Mouse (Mus musculus) MEL-GATA-1-ER (cell line): ENCODE measurements at regions not wholly inside any gene's neighbourhood (a gene's known extent, or its start where the extent isn't known, plus 50 kb on each side); places are given as distances from the start of the nearest gene placed in this dataset.
A peak's percentile ranks its signal among the peaks of the same experiment; 100 is the strongest.

ENCODE experiments used
- DNase-seq: peaks from one replicate; pipeline ENCODE4 v3.0.0-alpha.2; 2012; ENCODE audit warnings: low read depth; ENCODE audit errors: extremely low read depth

DNA sequence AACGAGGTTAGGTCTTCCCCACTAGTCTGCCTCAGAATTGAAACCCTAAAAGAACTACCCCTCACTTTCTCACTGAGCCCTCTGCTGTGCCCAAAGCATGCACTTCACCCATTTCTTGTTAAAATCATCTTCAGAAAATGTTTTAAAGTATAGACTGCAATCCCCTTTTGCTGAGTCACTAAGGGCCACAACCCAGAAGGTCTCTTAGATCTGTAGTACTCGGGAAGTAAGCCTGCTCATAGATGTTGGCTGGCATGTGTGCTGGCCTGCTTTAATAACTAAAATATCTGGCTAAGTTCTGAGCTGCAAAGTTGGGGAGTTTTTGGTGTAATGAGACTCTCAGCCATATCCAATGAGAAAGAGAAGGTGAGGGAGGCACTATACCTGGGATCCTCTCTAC lies 329.9 kb downstream of the Insc start:
- DNase-seq: no peak

DNA sequence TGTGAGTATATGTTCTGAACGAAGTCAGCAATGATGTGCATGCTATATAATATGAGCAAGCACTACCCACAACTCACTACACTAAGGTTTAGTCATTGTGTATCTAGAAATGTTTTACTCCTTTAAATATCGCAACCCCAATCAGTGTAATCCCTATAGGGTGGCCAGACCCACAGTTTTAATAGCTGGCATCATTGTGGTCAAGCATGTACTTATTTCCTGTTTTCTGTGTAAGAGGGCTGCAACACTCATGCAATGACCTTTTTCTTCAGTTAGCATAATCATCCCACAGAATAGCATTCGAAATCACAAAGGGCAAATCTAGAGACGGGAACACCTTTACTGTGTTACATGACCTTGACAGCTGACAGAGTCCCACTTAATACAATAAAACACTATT lies 333.3 kb downstream of the Insc start:
- DNase-seq: no peak

DNA sequence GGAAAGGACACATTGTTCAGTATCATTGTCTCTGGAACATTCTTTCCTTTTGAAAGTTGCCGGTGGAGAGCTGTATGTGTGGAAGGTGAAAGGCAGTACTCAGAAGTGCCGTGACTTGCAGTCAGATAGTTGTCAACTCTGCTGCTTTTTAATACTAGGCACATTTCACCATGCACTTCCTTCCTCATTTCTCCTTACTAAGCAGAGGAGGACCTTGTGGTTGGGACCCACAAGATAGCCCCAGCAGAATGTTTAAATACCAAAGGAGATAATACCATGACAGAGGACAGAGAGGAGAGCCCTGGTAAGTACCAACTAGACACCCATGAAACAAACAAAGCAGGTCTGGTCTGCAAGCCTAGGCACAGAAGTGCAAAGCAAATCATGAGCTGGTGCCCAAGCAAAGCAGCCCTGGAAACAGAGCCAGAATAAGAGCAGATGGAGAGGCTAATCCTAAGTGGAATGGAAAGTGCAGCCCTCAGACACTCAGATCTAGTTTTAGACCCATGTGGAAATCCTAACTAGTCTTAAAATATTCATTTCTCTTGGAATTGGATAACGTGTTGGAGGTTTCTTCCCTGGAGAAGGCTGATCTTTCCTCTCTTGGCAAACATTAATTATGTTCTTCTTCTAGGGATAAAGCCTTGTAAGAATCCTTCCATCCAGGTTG lies 341.4 kb downstream of the Insc start:
- peak; percentile 83 for DNase-seq

DNA sequence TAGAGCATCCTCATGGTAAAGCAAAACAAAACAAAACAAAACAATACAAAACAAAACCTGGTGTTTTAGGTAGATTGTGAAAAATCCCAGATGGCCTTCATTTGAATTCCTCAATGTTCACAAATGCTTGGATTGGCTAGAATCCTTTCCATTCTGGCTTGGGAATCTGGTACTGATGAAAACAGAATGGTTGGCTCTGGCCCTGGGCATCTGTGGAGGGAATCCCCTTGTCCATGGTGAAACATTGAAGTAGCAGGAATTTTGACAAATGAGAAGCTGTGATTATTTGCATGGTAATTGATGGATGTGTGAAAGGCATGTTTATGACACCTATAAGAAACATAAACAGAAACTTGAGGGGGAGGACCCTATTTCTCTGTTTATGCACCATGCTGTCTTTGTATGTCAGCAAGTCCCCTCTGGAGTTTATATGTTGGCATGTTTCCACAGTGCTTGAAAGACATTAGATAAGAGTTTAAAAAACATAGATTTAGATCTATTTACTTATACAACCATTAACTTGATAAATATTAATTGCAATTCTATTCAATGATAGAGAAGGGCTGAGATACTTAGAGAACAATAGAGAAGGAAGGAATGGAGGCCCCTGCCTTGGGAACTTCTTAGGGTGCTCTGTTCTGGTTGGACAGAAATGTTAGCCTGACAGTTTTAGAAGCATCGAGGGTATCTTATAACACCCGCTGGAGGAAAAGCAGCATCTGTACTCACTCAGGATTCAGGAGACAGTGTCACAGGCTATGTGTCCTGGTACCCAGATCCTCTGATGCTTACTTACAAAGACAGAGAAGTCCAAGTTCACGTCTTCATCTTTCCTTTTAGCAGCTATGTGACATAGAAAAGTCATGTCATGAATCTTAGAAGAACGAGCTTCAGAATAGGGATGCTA lies 343.3 kb downstream of the Insc start:
- DNase-seq: no peak

- no peak for DNase-seq
Observed at GRCm38 (mm10) chr7:115092481-115093050, 349.1 kb downstream of the Insc start.

GRCm38 (mm10) chr7:115106041-115106440 lies 362.5 kb downstream of the Insc start:
- no peak for DNase-seq

DNA sequence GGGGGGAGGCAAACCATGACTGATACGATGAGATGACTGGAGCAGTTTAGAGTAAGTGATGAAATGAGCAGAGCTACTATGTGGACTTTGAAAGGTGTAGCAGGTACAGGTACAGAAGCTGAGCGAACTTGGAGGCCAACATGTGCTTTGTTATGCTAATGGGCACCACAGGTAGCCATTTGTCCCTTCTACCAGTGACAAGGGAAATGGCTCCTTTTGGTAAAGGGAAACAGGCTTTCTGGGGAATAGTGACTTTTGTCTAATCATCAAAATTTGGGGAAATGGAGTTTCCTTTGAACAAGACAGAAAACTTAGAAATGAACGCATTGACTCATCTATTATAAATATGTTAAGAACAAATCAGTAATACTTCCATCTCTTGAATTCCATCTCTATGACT lies 368.8 kb downstream of the Insc start:
- DNase-seq: no peak

DNA sequence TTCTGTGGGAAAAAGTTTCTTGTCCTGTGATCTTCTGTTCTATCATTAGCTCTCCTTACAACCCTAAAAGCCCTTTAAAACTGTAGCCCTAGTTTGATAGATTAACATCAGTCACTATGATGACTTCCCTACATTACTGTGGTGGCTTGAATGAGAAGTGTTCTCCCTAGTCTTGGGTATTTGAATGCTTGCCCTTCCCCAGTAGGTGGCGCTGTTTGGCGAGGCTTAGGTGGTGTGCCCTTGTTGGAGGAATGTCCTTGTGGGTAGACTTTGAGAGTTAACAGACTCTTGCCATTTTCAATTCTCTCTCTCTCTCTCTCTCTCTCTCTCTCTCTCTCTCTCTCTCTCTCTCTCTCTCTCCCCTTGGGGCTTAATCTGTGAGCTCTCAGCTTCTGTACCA lies 379.8 kb downstream of the Insc start:
- no peak for DNase-seq

- no peak for DNase-seq
Observed at GRCm38 (mm10) chr7:115129001-115129400, 385.5 kb downstream of the Insc start.

- no peak for DNase-seq
Observed at GRCm38 (mm10) chr7:115131259-115131969, 387.9 kb downstream of the Insc start.

GRCm38 (mm10) chr7:115131970-115132551 lies 388.6 kb downstream of the Insc start:
- no peak for DNase-seq

GRCm38 (mm10) chr7:115132595-115132994 lies 389.1 kb downstream of the Insc start:
- DNase-seq: no peak

DNA sequence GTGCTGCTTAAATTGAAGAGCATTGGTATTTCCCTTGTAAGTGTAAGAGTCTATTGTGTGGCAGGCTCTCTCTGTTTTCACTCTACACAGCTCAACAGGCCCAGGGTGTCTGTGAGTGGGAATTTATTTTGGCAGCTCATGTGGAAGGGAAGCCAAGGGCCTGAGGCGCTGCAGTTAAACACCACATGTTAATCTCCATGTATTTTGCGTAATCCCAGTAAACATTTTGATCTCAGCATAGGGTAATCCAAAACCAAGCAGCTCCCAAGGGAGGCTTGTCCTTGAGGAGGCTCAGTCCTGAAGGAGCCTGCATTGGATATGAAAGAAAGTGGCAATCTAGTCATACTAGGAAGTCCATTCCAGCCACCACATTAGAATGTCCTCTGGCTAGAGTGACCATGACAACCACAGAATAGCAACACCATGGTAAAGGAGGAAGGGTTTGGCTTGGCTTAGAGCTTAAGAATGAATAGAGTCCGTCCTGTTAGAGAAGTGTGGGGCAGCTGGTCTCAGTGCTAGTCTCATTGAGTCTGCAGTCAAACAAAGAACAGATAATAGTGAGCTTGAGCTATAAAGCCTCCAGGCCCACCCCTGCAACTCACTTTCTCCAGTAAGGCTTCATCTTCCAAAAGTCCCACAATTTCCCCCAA lies 391.6 kb downstream of the Insc start:
- DNase-seq: no peak

- no peak for DNase-seq
Observed at GRCm38 (mm10) chr7:115140286-115140685, 396.8 kb downstream of the Insc start.

DNA sequence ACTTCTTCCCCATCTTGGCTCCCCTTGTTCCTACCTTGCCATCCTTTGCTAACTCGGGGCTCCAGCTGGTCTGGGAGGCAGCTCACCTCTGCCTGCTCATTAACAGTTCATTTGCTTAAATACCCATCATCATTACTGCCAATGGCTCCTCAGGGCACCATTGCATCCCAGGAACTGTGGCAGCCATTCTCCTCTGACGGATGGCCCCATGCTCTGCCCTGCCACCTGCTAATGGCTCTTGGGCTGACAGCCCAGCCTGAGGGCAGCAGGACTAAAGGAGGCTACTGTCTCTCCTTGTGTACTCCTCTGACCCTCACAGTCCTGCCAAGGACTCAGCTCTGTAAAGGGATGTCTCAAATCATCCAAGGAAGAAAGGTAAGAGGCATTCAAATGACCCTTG lies 398.7 kb downstream of the Insc start:
- no peak for DNase-seq

DNA sequence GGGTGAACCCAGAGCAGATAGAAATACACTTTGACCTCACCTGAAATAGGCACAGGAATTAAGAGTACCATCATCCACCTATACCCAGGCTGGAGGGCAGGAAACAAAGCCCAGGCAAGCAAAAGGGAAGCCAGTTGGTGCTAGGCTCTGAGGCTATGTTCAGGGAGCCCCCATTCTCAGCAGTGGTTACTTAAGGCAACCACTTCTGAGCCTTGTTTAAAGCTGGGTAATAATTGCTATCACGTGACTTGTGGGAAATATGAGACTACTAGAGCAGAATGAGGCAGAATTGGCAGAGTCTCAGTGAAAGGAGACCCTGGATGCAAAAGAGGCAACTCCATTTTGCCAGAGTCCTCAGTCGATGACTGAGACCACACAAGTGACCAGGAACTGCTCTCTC lies 401.5 kb downstream of the Insc start:
- no peak for DNase-seq

DNA sequence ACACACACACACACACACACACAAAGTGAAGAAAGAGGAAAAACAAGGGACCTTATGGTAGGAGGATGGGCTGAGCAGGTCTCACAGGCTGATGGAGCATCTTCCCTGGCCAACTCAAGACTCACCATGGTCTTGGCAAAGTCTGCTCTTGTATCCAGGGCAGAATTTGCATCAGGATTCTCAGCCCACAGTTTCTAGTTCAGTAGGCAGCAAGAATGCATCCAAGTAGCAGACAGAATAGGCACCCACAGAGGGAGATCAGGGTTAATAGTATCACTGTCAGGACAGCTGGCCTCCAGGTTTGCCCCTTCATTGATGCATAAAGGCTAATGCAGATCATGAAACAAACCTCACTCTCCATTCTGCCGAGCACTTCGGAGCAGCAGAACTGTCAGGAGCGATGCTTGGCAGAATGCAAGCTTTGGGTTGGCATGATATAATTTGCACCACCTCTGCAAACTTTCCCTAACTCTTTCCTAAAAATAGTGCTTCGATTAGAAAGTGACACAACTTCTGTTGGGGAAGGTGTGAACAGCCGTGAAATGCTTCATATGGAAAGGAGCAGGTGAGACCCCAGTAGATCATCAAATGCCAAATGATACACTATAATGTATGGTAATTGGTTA lies 404.0 kb downstream of the Insc start:
- DNase-seq: no peak

DNA sequence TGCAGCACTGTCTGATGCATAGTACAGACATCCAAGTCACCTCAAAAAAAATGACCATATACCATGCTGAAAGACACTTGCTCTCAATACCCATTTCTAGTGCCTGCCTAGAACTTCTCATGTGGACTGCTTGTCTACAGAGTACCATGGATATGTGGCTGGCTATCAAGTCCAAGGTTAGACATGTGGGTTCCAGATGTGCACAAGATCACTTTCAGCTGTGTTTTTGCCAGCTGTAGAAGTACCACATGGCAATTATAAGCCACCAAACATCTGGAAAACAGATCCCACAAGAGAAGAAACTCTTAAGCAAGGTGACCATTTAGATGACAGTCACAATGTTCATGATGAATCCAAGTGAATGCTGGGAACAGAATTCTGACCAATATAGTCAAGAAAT lies 409.8 kb downstream of the Insc start:
- no peak for DNase-seq

DNA sequence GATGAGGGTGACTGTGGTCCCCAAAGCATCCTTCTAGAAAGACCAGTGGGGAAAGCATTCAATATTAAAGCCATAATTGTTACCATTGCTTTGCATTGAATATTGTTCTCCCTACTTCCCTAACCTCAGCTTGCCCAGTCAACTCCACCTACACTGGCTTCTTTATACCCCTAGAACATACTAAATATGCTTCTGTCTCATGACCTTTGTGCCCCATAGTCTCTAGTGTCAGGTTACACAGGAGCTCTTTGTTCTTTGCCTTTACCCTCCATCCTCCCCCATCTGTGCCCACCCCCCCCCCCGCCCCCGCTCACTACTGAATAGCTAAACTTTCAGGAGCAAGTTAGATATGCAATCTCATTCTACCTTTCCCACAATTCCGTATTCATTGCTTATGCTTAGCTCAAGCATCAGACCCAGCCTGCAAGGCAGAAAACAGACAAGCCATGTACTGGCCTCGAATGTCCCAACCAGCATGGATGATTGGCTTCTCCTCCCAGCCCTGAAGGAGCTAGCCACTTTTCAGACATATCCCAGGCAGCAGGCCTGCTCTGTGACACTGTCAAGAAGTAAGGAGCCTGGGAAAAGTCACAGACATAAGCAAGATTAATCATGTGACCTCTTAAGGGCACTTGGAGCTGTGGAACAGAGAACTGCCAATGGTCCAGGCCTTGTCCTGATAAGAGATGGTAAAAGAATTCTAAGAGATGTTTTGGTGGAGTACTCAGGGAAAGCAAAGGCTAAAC lies 410.4 kb downstream of the Insc start:
- DNase-seq: no peak

DNA sequence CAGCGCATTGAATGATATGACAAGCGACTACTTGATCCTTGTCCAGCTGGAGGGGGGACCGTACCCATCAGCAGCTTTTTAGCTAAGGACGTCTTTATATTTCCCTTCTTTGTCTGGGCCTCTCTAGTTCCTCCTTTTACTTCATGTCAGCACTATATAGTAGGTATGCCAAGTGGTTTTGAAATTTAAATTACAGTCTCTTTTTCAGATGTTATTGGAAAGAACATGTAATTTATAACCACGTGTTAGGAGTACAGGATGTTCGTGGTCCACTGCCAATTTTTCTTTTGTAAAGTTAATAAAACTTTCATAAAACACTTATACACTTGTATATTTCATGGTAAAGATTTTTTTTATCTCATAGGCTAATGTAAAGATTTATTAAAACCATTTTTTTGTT lies 426.5 kb downstream of the Insc start:
- DNase-seq: no peak
